Mouse (Mus musculus): ENCODE data around the gene Slc36a3.
"Not testable (repeated sequence)": the region's sequence is repeated elsewhere in the genome, so short reads cannot be mapped to it uniquely, and the experiment has no call there.

The Slc36a3 gene

DNA sequence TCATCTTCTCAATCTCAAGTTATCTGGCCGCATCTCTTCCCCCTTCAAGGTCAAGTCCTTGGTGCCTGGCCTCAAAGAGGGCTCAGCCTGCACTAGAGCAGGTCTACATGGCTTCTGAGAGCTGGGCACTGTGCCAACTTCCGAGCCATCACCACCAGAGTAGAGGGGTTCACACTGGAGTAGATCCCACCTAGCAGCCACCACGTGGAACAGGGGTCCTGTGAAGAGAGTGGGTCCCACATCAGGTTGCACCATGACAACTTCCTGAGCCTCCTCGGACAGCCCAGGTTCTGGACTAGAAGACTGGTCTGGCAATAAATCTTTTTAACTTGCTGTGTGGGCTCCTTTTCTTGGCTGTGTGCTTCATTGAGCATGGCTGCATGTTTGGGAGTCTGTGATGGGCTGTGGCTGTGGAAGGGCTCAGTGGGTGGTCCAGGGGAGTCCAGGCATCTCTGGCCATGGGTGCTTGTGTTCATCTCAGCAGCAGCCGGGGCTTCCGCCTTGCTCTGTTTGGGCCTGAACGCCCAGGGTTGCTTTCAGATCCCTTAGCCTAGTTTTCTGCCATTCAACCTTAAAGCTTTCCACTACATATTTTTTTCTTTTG lies 40.8 kb downstream of the Slc36a3 start:
- DNase-seq (ENCODE audit: extremely low read depth, insufficient read length, low spot score), result no peak

DNA sequence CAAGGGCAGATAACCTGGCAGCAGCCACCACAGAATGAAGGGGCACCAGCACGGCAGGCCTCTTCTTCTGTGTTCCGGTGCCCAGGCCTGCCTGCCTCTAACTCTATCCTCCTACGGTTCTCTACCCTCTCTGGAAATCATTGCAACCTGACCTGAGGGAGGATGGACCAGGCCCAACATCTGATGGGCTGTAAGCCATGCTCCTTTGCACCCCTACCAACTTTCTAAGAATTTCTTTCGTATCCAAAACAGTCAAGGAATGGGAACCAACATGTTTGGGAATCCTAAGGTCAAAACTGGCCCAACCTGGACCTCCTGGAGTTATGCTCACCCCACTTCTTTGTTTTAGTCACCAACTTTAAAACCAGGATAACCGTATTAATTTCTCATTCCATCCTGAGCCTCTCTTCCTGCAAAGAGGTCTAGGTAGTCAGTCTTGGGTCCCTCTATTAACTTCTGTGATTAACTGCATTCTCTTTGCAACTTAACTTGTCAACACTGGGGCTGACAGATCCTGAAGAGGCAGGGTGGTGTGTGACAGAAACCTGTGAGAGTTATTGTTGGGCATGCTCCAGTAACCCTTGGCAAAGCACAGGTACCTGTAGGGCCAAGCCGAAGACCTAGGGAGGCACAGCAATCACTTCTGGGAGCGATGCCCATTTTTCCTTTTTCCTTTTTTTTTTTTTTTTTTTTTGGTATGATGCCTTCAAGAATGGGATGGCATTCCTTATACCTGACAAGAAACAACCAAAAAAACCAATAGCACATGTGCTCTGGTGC lies 41.8 kb downstream of the Slc36a3 start:
- no peak for DNase-seq (ENCODE audit: extremely low read depth, insufficient read length, low spot score)

DNA sequence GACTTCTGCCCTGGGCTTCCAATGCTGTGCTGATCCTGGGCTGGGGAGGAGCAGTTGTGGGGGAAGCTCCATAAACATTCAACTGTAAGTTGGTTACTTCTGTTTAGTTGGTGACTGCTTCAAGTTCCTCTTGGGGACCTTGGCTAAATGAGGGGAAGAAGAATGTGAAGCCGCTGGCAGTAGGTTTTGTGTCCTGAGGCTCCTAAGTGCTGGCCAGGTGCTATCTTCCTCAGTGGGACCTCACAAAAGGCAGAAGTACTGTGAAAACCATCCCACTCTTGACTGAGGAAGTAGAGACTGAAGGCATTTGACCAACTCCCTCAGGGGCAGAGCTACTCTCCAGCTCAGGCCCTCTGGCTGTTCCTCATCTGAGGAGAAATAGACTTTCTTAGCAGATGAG lies 44.9 kb downstream of the Slc36a3 start:
- no peak for DNase-seq (ENCODE audit: extremely low read depth, insufficient read length, low spot score)

DNA sequence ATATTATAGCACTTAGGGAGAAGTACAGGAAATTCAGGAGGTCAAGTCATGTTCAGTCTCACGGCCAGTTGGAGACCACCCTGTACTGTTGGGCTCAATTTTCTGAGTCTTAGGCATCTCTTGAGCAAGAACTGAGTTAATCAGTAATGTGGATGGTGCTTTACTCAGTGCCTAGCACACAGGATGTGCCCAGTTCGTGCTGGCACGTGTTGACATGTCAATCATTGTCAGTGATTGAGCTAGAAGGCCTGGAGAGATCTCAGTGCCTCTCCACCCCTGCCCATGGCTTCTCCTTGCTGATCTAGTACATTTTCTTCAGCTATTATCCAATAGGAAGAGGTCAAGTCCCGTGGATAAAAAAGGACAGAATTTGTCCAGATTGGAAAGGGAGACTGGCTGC lies 46.1 kb downstream of the Slc36a3 start:
- DNase-seq (ENCODE audit: extremely low read depth, insufficient read length, low spot score), result no peak

DNA sequence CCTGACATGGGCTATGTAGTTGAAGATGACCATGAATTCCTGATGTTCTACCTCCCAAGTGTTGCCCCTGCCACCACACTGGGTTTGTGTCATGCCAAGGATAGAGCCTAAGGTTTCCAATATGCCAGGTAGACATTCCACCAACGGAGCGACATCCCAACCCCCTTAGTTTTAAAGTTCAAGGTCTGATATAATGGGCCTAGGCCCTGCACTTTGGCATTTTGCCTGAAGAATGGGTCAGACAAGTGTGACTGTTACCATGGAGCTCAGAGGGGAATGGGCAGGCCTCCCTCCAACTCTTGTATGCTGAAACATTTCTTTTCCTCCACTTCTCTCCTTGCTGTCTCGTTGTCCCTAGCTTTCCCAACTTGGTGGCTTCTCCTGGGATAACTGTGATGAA lies 48.3 kb downstream of the Slc36a3 start:
- no peak for DNase-seq (ENCODE audit: extremely low read depth, insufficient read length, low spot score)

DNA sequence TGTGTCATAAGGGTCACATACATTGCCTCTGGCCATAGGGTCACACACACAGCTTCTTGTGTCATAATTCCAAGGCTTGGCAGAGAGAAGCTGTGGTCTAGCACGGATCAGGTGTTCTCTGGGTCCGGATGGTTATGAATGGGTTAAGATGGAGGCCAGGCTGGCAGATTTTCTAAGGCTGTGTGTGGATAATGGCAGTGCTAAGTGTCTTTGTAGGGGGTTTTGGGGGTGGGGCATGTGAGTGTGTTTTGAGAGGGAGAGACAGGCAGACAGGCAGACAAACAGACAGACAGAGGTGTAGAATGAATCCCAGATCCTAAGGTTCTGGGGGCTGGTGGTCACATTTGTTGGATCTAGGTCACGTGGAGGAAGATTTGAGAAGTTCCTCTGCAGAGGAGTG lies 49.5 kb downstream of the Slc36a3 start:
- no peak for DNase-seq (ENCODE audit: extremely low read depth, insufficient read length, low spot score)

DNA sequence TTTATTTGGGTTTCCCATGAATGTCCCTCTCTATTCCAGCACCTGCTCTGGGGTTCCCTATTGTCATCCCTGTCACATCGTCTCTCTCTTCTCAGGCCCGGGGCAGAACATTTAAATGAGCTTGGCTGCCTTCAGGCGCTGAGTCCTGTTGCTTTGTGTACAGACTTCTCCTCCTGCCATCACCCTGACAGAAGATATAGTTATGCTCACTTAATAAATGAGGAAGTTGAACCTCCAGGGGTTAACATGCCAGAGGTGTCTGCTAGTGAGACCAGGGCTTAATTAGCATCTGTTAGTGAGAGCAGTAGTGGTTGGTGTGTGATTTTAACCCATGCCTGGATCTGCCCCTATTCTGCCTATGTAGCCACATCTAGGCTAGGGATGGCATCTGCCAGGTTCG lies 51.6 kb downstream of the Slc36a3 start:
- DNase-seq (ENCODE audit: extremely low read depth, insufficient read length, low spot score), result no peak

DNA sequence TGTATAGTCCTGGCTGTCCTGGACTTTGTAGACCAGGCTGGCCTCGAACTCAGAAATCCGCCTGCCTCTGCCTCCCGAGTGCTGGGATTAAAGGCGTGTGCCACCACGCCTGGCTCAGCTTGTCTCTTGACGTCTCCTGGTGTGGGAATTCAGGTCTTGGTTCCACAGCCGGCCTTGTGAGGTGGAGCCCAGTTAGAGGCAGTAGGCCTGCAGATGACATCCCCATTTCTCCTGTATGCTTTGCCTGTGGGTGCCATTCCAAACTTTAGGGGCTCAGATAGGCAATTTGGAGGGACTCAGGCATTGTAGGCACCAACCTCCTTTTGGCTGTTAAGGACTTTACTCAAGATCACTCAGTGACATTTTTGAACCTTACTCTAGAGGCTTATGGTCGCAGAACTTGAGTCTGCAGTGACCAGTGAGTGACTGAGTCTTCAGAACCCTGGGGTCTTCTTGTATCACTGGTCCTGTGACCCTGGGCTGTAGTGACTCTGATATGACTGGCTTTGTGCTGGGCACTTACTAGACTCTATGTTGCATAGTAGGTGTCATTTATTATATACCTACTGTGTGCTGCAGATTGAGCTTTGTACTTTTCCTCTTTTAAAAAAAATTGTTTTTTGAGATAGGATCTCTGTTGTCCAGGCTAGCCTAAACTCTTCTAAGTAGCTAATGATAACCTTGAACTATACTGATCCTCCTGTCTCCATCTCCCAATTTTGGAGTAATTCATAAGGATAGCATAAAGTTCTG lies 52.3 kb downstream of the Slc36a3 start:
- no peak for DNase-seq (ENCODE audit: extremely low read depth, insufficient read length, low spot score)

DNA sequence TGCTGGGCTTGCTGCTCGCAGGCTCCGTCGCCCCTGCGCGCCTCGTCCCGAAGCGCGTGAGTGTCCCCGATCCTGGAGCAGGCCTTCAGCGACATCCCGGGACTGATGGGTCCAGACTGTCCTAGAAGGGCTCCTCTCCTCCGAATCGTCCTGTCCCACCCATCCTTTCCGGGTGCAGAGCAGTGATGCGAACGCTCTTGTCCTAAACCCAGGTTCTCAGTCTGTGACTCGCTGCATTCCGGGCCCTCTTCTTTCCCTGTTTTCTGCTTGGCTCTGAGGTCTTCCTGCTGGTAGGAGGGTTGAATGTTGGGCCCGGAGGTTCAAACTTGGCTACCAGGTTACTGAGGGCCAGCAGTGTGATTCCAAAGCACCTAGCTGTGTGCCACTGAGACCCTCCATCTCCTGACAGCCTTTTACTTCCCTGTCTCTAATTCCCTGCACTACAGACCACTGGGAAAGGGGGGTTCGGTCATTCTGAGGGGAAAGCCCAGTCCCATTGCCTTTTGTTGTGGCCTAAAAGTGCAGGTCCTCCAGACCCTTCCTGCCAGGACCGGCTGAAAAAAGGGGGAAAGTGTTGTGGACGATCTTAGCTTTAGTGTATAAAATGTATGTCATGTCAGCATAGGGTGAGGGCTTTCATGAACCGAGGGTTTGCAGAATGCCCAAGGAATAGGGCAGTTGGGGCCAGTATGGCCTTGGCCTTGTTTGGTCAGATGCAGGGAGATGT lies 53.2 kb downstream of the Slc36a3 start:
- DNase-seq (ENCODE audit: extremely low read depth, insufficient read length, low spot score), result no peak

DNA sequence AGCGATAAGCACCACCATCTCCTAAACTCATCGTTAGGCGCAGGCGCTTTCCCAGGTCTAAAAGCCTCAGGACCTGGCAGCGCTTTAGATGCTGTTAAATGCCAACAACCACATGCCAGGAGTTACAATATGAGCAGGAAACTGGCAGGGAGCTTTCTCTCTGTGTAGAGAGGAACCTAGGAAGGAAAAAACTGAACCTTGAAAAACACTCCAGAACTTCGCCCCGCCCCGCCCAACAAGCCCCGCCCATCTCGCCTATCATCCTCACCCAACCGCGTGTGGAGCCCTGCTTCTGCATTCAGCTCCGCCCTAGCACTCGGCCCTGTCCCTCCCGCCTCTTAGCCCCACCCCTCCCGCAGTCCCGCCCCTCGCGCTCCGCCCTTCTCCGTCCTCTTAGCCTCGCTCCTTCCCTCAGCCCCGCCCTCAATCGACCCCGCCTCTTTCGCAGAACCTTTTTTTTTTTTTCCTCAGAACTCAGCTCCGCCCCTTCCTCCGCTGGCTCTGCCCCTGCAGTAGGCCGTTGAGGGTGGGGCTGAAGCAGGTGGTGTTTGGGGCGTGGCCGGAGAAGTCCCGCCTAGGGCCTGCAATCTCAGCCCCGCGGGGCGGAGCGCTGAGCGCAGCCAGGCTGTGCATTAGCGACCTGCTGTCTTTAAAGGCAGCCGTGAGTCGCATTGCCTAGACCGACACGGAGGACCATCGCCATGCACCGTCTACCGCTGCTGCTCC lies 53.9 kb downstream of the Slc36a3 start, which contains the start of gene Gm2a:
Gene Gm2a, plus strand, starts transcription at position 653 of the 726 bp plus-strand sequence.
- peak; percentile 99 for DNase-seq (ENCODE audit: extremely low read depth, insufficient read length, low spot score)

DNA sequence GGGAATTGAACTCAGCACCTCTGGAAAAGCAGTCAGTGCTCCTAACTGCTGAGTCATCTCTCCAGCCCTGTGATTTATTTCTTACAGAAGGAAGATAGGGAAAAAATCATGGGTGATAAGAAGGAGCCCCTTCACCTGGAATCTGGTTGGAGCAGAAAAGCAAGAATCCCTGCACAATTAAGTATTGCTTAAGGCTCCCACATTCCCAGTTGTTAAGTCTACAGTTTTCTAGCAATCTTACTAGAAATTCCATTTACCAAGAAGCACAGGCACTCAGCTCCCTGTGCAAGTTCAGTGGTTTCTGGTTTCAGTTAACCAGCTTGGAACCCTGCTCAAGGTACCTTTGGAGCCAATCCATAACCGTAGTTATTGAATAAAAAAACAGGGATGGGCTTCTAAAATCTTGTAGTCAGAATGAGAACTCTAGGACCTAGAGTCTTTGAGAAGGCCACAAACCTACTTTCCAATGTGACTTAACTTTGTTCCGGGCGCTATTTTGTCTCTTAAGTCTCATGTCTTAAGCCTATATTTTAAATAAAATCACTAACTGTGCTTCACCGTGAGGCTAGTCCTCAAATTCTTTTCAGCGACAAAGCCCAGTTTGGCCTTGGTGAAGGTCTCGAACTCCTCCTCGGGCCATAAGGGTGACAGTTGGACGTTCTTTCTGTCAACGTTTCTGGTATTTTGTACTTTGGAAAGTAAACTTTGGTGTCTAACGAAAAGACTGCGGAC lies 54.6 kb downstream of the Slc36a3 start:
- DNase-seq (ENCODE audit: extremely low read depth, insufficient read length, low spot score), result no peak

DNA sequence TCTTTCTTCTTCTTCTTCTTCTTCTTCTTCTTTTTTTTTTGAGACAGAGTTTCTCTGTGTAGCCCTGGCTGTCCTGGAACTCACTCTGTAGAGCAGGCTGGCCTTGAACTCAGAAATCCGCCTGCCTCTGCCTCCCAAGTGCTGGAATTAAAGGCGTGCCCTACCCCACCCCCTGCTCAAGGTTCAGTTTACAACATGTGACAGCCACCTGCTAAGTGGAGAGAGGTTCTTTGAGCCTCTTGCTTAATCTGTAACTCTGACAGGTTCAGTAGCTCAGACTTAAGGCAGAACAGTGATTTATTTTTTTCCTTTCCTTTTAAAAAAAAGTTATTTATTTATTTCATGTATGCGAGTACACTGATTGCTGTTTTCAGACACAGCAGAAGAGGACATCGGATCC lies 55.2 kb downstream of the Slc36a3 start:
- not testable (repeated sequence) for DNase-seq (ENCODE audit: extremely low read depth, insufficient read length, low spot score)

DNA sequence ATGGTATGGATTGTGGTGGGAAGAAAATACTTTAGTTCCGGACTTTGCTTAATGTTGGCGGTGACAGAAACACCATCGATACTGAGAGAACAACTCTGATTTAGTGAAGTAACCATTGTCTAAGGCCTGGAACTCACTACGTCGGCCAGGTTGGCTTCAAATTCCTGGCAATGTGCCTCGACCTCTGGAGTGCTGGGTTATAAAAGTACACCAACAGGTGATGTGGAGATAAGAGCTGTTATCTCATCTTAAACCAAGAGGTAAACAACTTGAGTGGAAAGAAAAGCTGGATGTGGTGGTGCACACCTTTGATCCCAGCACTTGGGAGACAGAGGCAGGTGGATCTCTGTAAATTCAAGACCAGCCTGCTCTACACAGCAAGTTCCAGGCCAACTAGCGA lies 58.4 kb downstream of the Slc36a3 start:
- no peak for DNase-seq (ENCODE audit: extremely low read depth, insufficient read length, low spot score)

DNA sequence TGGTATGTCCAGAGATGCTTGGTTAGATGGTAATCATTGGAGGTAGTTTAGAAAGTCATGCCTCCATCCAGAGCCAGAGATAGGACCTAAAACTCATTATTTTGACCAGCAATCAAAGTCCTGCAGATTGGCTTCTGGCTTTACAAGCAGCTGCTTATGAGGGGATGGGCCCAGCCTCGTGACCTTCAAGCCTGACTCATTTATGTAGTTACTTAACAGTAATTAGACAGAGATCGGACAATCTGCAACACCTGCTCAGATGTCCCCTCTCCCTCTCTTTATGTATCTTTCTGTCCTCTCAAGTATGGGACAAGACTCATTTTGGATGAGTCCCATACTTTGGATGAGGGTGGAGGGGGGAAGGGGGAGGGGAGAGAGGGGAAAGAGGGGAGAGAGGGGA lies 61.6 kb downstream of the Slc36a3 start:
- DNase-seq (ENCODE audit: extremely low read depth, insufficient read length, low spot score), result no peak

DNA sequence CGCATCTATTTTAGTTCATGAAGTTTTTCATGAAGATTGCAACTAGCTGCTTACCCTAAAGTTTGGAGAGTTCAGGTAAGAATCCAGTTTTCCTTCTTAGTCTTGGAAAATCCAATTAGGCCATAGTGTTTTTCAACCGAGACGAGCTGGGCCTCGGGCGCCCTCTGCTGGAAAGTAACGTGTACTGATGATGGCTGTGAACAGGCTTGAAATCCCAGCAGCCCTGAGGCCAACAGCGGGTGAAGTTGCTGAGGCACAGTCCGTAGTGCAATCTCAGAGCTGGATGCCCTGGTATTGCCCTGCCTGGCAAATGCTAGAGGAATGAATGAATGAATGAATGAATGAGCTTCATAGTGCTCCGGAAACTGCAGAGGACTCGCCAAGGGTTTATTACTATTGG lies 64.5 kb downstream of the Slc36a3 start:
- peak; percentile 30 for DNase-seq (ENCODE audit: extremely low read depth, insufficient read length, low spot score)

DNA sequence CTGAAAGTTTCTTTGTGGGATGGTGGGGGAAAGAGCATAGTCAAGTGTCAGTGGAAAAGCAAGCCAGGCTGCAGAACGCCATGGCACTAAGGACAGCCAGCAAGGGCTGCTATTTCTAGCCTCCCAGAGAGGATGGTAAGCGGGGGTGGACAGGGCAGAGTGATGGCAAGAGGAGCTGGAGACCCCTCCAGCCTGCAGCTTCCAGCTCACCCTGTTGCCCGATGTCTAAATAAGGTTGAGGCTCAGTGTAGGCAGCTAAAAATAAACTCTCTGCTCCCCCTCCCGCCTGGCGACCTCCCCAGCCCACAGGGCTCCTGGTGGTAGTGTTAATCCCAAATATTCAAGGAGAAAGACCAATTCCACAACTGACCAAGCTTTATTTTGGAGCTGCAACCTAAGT lies 66.1 kb downstream of the Slc36a3 start:
- no peak for DNase-seq (ENCODE audit: extremely low read depth, insufficient read length, low spot score)

DNA sequence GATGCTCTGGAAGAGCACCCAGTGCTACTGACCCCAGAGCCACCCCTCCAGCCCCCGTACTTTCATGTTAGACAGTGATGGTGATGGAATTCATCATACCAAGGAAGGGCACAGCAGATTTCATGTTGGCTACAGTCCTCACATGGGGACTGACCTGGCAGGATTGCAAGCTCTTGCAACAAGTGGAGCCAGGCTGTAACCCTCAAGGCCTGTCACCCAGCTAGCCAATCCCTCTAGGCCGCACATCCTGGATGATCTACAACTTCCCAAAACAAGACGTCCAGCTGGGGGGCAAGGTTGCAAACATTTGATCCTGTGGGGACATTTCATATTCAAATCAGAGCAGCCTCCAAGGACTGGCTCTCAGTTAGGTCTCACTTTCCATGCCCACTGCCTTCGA lies 66.9 kb downstream of the Slc36a3 start:
- no peak for DNase-seq (ENCODE audit: extremely low read depth, insufficient read length, low spot score)

DNA sequence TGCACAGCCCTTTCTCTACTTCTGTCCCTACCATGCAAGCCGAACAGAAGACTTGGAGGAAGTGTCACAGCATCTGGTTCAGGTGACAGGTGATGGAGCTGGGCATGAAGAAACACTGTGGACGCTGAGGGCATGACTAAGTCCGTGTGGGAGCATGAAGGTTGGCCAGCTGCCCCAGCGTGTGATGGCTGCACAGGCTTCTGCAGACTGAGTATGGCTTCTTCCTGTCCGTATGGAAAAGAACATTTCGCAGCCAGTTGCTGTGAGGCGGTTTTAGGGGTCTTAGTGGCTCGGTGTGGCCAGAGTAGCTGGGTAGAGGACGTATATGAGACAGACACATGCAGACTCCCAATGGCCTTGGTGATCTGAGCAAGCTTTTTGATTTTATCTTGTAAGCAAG lies 70.3 kb downstream of the Slc36a3 start:
- no peak for DNase-seq (ENCODE audit: extremely low read depth, insufficient read length, low spot score)

DNA sequence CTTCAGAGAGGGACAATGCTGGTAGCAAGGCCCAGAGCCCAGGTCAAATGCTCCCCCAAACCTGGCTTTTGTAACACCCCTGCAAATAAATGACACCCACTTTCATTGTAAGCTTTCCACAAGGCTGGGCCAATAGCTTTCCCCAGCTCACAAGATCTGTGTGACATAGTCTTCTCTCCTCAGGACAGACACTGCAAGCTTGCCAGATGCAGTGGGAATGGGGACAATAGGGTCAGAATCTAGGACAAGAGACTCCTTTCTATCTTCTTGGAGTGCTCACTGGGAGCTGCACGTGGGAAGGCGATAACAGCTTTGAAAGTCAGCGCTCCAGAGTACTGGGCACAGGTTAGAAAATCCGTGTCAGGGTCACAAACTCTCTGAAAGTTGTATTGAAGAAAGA lies 72.3 kb downstream of the Slc36a3 start:
- no peak for DNase-seq (ENCODE audit: extremely low read depth, insufficient read length, low spot score)

DNA sequence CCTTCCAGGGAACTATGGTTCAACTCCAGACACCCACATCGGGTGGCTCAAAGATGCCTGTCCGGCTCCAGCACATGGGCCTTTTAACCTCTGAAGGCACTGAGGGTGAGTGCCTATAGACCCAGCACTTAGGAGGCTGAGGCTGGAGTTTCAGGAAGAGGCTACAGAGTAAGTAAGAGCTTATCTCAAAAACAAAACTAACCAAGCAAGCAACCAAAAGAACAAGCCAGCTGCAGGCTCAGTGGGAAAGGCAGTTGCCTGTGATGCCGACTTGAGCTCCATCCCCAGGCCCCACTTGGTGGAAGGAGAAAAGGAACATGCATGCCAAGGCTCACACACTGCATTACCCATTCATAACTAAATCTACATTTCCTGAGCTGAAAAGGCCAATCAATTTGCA lies 73.0 kb downstream of the Slc36a3 start:
- no peak for DNase-seq (ENCODE audit: extremely low read depth, insufficient read length, low spot score)

Measured in 3134 (cell line).